Mouse (Mus musculus): ENCODE data around the gene Ly6g6c. TPM values are rescaled to one million over a fixed set of nuclear protein-coding genes. Genes with fewer than 3 reads are reported as not detected.
"Not testable (repeated sequence)": the region's sequence is repeated elsewhere in the genome, so short reads cannot be mapped to it uniquely, and the experiment has no call there.

Gene Ly6g6c
- total RNA-seq, 1 experiment from 2014 or later = not detected

- DNase-seq = peak; percentile 3
Observed at GRCm38 (mm10) chr17:35031880-35032279, 33.3 kb upstream of the Ly6g6c start.

- no peak for DNase-seq
Observed at GRCm38 (mm10) chr17:35032323-35032870, 32.8 kb upstream of the Ly6g6c start.

GRCm38 (mm10) chr17:35033703-35034102, 31.5 kb upstream of the Ly6g6c start:
- DNase-seq = not testable (repeated sequence)

- peak; percentile 3 for DNase-seq
Observed at GRCm38 (mm10) chr17:35034896-35035295, 30.3 kb upstream of the Ly6g6c start.

GRCm38 (mm10) chr17:35039121-35039873, 25.9 kb upstream of the Ly6g6c start:
- DNase-seq = no peak

GRCm38 (mm10) chr17:35043794-35044193, 21.4 kb upstream of the Ly6g6c start:
- DNase-seq = no peak

- peak; percentile 7 for DNase-seq
Observed at GRCm38 (mm10) chr17:35044904-35045806, 20.0 kb upstream of the Ly6g6c start.

GRCm38 (mm10) chr17:35045807-35046680, 19.1 kb upstream of the Ly6g6c start:
- DNase-seq = peak; percentile 3

GRCm38 (mm10) chr17:35046681-35047455, 18.3 kb upstream of the Ly6g6c start, which contains the start of gene Msh5:
TSS of gene Msh5 (minus strand) at chr17:35046745.
- peak; percentile 98 for DNase-seq

GRCm38 (mm10) chr17:35047688-35048087, 17.5 kb upstream of the Ly6g6c start:
- peak; percentile 2 for DNase-seq

GRCm38 (mm10) chr17:35048149-35048931, 16.8 kb upstream of the Ly6g6c start:
- peak; percentile 23 for DNase-seq

- no peak for DNase-seq
Observed at GRCm38 (mm10) chr17:35048932-35049440, 16.2 kb upstream of the Ly6g6c start.

GRCm38 (mm10) chr17:35049561-35050016, 15.6 kb upstream of the Ly6g6c start, which contains the start of gene Clic1:
TSS of gene Clic1 (plus strand) at chr17:35049966.
- peak; percentile 78 for DNase-seq

GRCm38 (mm10) chr17:35050126-35050750, 14.9 kb upstream of the Ly6g6c start:
- peak; percentile 89 for DNase-seq

GRCm38 (mm10) chr17:35051156-35052086, 13.8 kb upstream of the Ly6g6c start:
- peak; percentile 86 for DNase-seq

GRCm38 (mm10) chr17:35052271-35052798, 12.9 kb upstream of the Ly6g6c start:
- DNase-seq = no peak

- no peak for DNase-seq
Observed at GRCm38 (mm10) chr17:35055691-35056495, 9.3 kb upstream of the Ly6g6c start.
